Mouse (Mus musculus) stomach, embryonic 16.5 days (tissue): ENCODE results near the gene Adh1. TPM values are rescaled to one million over a fixed set of nuclear protein-coding genes. Genes with fewer than 3 reads are reported as not detected.
A peak's percentile ranks its signal among the peaks of the same experiment; 100 is the strongest.

Experiments used
- ATAC-seq: fragments of 200-750 bp; cut with Nextera tagmentation; 2 replicates; pipeline ENCODE4 v1.8.0; 2017; ENCODE audit warnings: moderate number of reproducible peaks, moderate TSS enrichment; ENCODE audit not compliant: insufficient read depth, low FRiP score
- H3K27ac ChIP-seq: fragments of 300-500 bp; sonication (generic); 2 replicates; pipeline ENCODE4 v1.5.1; 2014; ENCODE audit warnings: low read length
- H3K27me3 ChIP-seq: fragments of 300-500 bp; sonication (generic); 2 replicates; pipeline ENCODE4 v1.6.1; 2014; ENCODE audit warnings: low read length, control low read depth, mixed read lengths; ENCODE audit not compliant: control insufficient read depth, insufficient read depth
- H3K36me3 ChIP-seq: fragments of 300-500 bp; sonication (generic); 2 replicates; pipeline ENCODE4 v1.6.1; 2014; ENCODE audit warnings: low read length; ENCODE audit not compliant: control insufficient read depth, insufficient read depth
- H3K4me1 ChIP-seq: fragments of 300-500 bp; sonication (generic); 2 replicates; pipeline ENCODE4 v1.6.1; 2014; ENCODE audit warnings: low read length, control low read depth, mixed read lengths; ENCODE audit not compliant: control insufficient read depth, insufficient read depth
- H3K4me2 ChIP-seq: fragments of 300-500 bp; sonication (generic); 2 replicates; pipeline ENCODE4 v1.6.1; 2014; ENCODE audit warnings: low read depth, low read length, mixed read lengths
- H3K4me3 ChIP-seq: fragments of 300-500 bp; sonication (generic); replicated peaks from 2 replicates; pipeline ENCODE4 v1.5.1; 2014; ENCODE audit warnings: mild to moderate bottlenecking, low read length
- H3K9ac ChIP-seq: fragments of 300-500 bp; sonication (generic); 2 replicates; pipeline ENCODE4 v1.6.1; 2014; ENCODE audit warnings: low read length
- H3K9me3 ChIP-seq: fragments of 300-500 bp; sonication (generic); replicated peaks from 2 replicates; pipeline ENCODE4 v1.6.1; 2016; ENCODE audit warnings: low read length, control low read depth; ENCODE audit not compliant: control insufficient read depth
- WGBS: fragments of 180-500 bp; shearing (Covaris S2); extraction: QIAGEN DNeasy Blood & Tissue Kit; methylation state at CpG from one replicate; pipeline ENCODE4 v1.1.7; 2014; 5-methylcytosine and 5-hydroxymethylcytosine counted together
- polyA plus RNA-seq: library from polyadenylated mRNA; unstranded; fragments of >200 nt; fragmentation: Nextera tagmentation; extraction: Ambion mirVana; gene quantifications from 2 replicates; pipeline ENCODE4 v1.2.1, GENCODE M21; 2015

The Adh1 gene
- polyA plus RNA-seq, 1 experiment from 2014 or later, result 92.5 TPM

- H3K9me3 ChIP-seq, result no peaks in the 10 kb centered on the region
- H3K4me1 ChIP-seq, result peaks cover 23% of the 10 kb centered on the region
- ATAC-seq, result peak; percentile 46; the same call in 1 of the 2 replicates
- no peak overlapping the region for H3K4me3 ChIP-seq
- WGBS, result 47% methylated on average over 10 of the region's 10 CpGs
- H3K36me3 ChIP-seq, result no peaks in the 10 kb centered on the region
- H3K27me3 ChIP-seq, result no peaks in the 10 kb centered on the region
- H3K4me2 ChIP-seq, result 0 out of 2 replicates have a peak overlapping the region, but pooled peaks have one; percentile 36
- no peak overlapping the region for H3K9ac ChIP-seq
- H3K27ac ChIP-seq, result peak overlapping the region; percentile 71
Measured at GRCm38 (mm10) chr3:138305486-138306289, 44.9 kb downstream of the Adh1 start.

- ATAC-seq, result peak; percentile 81
- H3K9ac ChIP-seq, result no peak overlapping the region
- no peak overlapping the region for H3K4me3 ChIP-seq
- H3K4me1 ChIP-seq, result peaks cover 23% of the 10 kb centered on the region
- H3K27me3 ChIP-seq, result no peaks in the 10 kb centered on the region
- peak overlapping the region; percentile 36 for H3K4me2 ChIP-seq
- WGBS, result 12% methylated on average over 8 of the region's 8 CpGs
- 0 out of 2 replicates have a peak overlapping the region, but pooled peaks have one; percentile 71 for H3K27ac ChIP-seq
- H3K36me3 ChIP-seq, result no peaks in the 10 kb centered on the region
- no peaks in the 10 kb centered on the region for H3K9me3 ChIP-seq
Measured at GRCm38 (mm10) chr3:138306290-138306683, 45.5 kb downstream of the Adh1 start.

DNA sequence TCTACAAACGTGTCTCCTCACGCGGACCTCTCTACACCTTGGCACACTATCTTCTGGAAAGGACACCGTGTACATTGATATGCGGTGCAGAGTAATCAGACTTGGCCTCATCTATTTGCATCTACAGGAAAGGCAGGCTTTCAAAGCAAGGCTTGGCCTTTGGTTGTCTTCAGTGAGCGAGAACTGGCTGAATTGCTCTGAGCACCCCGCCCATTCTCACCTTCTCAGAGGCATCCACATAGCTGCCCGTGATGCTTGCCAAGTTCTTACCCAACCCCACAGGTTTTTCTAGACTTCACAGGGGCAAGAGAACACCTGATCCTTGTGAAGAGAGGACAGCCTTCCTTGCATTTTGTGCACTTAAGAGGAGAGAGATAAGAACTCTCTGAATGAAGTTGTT lies 49.1 kb downstream of the Adh1 start:
- WGBS, result 67% methylated on average over 8 of the region's 8 CpGs
- 0 out of 2 replicates have a peak overlapping the region, but pooled peaks have one; percentile 46 for H3K27ac ChIP-seq

GRCm38 (mm10) chr3:138311015-138311414 lies 50.2 kb downstream of the Adh1 start:
- Histone ChIP-seq H3K27me3 (no peaks in the 10 kb centered on the region), H3K9ac (no peak overlapping the region), H3K27ac (no peak overlapping the region), H3K4me1 (0 out of 2 replicates have a peak, but pooled peaks cover under 1% of the 10 kb centered on the region), H3K4me2 (no peak overlapping the region), H3K4me3 (no peak overlapping the region), H3K9me3 (no peaks in the 10 kb centered on the region), H3K36me3 (no peaks in the 10 kb centered on the region)
- 83% methylated on average over 6 of the region's 6 CpGs for WGBS
- ATAC-seq, result no peak

More for the DNA sequence above, 49.1 kb downstream of the Adh1 start:
- ATAC-seq, result no peak
- Histone ChIP-seq H3K9ac (no peak overlapping the region), H3K4me3 (no peak overlapping the region), H3K4me2 (no peak overlapping the region), H3K9me3 (no peaks in the 10 kb centered on the region), H3K4me1 (peaks cover 11% of the 10 kb centered on the region), H3K36me3 (no peaks in the 10 kb centered on the region), H3K27me3 (no peaks in the 10 kb centered on the region)

DNA sequence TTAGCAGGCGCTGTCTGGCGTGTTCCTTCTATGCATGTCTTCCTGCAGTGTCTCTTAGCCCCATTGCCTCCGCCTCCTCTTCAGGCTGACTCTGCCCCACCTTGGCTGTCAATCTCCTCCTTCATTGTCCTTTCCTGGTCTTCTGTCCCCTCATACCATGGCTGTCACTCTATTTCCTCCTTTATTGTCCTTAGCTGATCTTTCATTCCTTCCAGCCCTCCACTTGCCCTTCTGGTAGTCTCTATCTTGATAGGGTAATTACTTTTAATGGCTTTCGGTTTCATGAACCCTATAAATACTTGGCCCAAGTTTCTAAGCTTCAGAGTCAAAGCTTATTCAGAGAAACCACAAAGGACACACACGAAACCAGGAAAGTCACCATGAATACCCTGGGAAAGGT lies 52.2 kb downstream of the Adh1 start, which contains the start of gene Adh6a:
Adh6a (plus strand) TSS at position 322 of the 400 bp plus-strand sequence.
- no peaks in the 10 kb centered on the region for H3K27me3 ChIP-seq
- no peaks in the 10 kb centered on the region for H3K4me1 ChIP-seq
- no peak within 1 kb of the TSS for H3K27ac ChIP-seq
- no peaks in the 10 kb centered on the region for H3K36me3 ChIP-seq
- no peaks in the 10 kb centered on the region for H3K9me3 ChIP-seq
- 83% methylated on average over 5 of the region's 5 CpGs for WGBS
- no peak within 1 kb of the TSS for H3K4me3 ChIP-seq
- no peak within 1 kb of the TSS for H3K4me2 ChIP-seq
- no peak within 1 kb of the TSS for H3K9ac ChIP-seq
- ATAC-seq, result no peak

GRCm38 (mm10) chr3:138316908-138317472 lies 56.2 kb downstream of the Adh1 start:
- Histone ChIP-seq H3K36me3 (no peaks in the 10 kb centered on the region), H3K27me3 (no peaks in the 10 kb centered on the region), H3K4me2 (no peak overlapping the region), H3K9ac (no peak overlapping the region), H3K4me1 (no peaks in the 10 kb centered on the region), H3K9me3 (no peaks in the 10 kb centered on the region), H3K27ac (no peak overlapping the region), H3K4me3 (no peak overlapping the region)
- ATAC-seq, result no peak
- WGBS, result 78% methylated on average over 2 of the region's 2 CpGs

DNA sequence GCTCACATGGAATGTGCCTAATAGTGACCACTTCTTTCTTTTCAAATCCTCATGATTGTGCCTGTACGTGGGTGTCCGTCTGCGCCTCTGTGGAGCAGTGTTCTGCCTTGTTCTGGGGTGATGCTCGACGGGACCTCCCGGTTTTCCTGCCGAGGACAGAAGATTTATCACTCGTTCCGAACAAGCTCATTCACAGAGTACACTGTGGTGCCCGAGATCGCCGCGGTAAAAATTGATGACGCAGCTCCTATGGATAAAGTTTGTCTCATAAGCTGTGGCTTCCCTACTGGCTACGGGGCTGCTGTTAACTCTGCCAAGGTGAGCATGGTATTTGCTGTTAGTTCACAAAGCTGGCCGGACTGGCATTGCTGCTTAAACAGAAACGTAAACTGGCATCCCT lies 64.2 kb downstream of the Adh1 start:
- no peaks in the 10 kb centered on the region for H3K4me1 ChIP-seq
- WGBS, result 92% methylated on average over 17 of the region's 17 CpGs
- no peak for ATAC-seq
- no peaks in the 10 kb centered on the region for H3K27me3 ChIP-seq
- H3K9me3 ChIP-seq, result no peaks in the 10 kb centered on the region
- H3K36me3 ChIP-seq, result no peaks in the 10 kb centered on the region
- no peak overlapping the region for H3K4me3 ChIP-seq
- no peak overlapping the region for H3K9ac ChIP-seq
- H3K27ac ChIP-seq, result no peak overlapping the region
- no peak overlapping the region for H3K4me2 ChIP-seq

DNA sequence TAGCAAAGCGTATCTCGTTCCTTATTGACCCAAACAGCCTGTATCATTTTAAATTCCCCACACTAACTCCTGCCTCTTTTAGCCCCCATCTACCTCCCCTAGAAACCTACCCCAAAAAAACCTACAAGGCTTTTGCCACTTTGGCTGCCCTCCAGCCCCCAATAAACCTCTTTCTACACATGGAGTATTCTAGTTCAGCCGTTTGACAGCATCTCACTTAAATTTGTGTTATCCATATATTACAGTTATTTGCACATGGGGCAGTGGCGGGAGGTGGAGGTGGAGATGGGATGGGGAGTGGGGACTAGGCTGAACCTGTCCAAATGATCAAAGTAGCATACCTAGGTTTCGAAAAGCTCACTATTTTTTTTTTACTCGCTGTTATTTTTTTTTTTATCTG lies 64.7 kb downstream of the Adh1 start:
- WGBS, result 89% methylated on average over 6 of the region's 6 CpGs
- ATAC-seq, result no peak

GRCm38 (mm10) chr3:138333910-138334309 lies 73.1 kb downstream of the Adh1 start:
- no peak overlapping the region for H3K27ac ChIP-seq
- 71% methylated on average over 8 of the region's 8 CpGs for WGBS

More for the DNA sequence above, 64.7 kb downstream of the Adh1 start:
- H3K4me3 ChIP-seq, result no peak overlapping the region
- H3K27me3 ChIP-seq, result no peaks in the 10 kb centered on the region
- H3K4me2 ChIP-seq, result no peak overlapping the region
- H3K27ac ChIP-seq, result no peak overlapping the region
- no peaks in the 10 kb centered on the region for H3K4me1 ChIP-seq
- H3K36me3 ChIP-seq, result no peaks in the 10 kb centered on the region
- no peak overlapping the region for H3K9ac ChIP-seq
- no peaks in the 10 kb centered on the region for H3K9me3 ChIP-seq

More at GRCm38 (mm10) chr3:138333910-138334309, 73.1 kb downstream of the Adh1 start:
- no peaks in the 10 kb centered on the region for H3K9me3 ChIP-seq
- H3K36me3 ChIP-seq, result no peaks in the 10 kb centered on the region
- no peaks in the 10 kb centered on the region for H3K27me3 ChIP-seq
- no peak overlapping the region for H3K4me3 ChIP-seq
- H3K9ac ChIP-seq, result no peak overlapping the region
- ATAC-seq, result no peak
- no peak overlapping the region for H3K4me2 ChIP-seq
- H3K4me1 ChIP-seq, result no peaks in the 10 kb centered on the region
